Mouse (Mus musculus) urinary bladder, postnatal 25 days (tissue): ENCODE measurements around the gene Abl2.
"Not testable (repeated sequence)": the region's sequence is repeated elsewhere in the genome, so short reads cannot be mapped to it uniquely, and the experiment has no call there.

Experiments used
- DNase-seq: peaks from one replicate; pipeline ENCODE4 v3.0.0; 2022; ENCODE audit warnings: low spot score

The Abl2 gene

DNA sequence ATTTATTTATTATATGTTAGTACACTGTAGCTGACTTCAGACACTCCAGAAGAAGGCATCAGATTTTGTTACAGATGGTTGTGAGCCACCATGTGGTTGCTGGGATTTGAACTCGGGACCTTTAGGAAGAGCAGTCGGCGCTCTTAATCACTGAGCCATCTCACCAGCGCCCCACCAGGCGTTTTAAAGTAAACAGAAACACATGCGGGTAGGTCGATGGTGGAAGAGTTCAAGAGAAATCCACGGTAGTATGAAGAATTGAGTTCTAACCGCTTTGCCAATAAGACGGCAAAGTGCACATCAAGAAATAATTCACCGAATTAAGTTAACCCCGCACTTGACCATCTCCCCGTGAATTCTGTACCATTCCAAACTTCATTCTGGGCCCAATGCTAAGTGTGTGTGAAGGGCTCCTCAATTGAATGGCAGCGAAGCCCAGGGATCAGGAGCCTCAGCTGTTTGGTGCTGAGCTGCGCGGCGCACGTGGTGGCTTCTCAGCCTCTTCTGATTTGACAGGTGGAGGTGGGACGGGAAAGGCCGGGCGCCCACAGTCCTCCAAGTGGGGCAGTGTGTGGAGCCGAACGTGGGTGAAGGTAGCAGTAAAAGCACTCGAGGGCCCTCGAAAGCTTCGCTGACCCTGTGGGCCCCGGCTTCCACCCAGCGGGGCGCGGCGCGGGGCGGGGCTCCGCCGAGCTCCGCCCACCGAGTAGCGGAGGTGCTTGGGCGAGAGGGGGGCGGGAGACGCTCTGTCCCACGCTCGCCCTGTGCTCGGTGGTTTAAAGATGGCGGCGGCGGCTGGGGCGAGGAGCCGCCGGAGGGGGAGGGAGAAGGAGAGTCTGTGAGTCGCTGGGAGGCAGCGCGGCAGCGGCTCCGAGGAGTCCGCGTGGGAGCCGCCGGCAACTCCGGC, at the start of gene Abl2:
TSS of gene Abl2 (plus strand) at position 763 of the 907 bp plus-strand sequence.
- peak; percentile 79 for DNase-seq

DNA sequence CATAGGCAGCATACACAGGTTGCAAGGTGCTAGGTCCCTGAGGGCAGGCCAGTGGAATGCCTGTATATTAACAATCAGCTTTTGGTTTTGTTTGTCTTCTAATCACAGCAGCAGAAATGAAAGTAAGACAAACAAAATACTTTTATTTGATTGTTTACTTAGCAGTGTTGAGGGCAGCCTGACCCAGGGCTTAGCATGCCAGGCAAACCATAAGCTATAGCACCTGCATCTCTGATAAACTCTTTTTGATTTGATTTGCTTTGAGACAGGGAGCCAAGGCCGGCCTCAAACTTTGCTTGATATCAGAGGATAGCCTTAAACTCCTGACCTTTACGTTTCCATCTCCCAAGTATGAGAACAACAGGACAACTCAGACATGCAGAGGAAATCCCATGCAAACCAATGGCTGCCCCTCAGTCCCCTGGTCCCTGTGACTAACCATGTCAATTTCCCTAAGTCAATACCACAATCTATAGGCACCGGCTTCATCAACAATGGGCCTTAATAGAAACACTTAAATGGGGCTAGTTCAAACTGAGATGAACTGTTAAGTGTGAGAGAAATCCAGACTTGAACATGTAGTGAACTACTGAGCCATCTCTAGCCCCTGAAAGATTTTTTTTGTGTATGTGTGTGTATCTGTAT, 38.3 kb upstream of the Abl2 start:
- no peak for DNase-seq

DNA sequence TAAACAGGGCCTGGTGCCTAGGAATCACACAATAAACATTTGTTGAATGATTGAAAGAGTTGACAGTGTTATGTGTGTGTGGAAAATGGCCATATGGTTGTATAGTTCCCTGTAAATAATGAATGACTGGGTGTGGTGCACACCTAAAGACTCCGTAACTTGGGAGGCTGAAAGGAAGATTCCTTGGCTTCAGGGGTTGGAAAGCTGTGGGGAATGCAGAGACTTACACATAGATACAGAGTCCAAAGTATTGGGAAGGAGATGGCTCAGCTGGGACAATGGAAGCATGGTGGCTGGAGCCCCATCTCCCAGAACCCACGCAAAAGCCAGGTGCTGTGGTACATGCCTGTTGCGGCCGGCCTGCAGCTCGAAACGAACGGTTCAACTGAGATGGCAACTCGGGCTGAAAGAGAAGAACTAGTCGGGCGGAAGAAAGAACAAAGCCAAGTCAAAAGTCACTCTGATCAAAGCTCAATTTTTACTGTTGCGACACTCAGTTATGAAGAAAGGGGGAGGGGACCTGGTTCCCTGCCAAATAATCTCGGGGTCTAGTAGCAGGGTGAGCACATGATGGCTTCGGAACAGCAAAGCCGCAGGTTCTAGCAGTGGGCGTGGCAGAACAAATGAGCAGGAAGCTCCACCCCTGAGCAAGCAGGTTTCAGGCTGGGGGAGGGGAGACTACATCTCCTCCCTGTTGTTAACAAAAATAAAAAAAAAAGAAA, 36.6 kb upstream of the Abl2 start:
- DNase-seq: no peak

- DNase-seq: not testable (repeated sequence)
Measured at GRCm38 (mm10) chr1:156523842-156524241, 34.7 kb upstream of the Abl2 start, which contains the start of gene Gm10031. Gm10031 (plus strand) TSS chr1:156524012.

- not testable (repeated sequence) for DNase-seq
Measured at GRCm38 (mm10) chr1:156532476-156533175, 26.0 kb upstream of the Abl2 start.

- no peak for DNase-seq
Measured at GRCm38 (mm10) chr1:156533483-156533882, 25.1 kb upstream of the Abl2 start.

DNA sequence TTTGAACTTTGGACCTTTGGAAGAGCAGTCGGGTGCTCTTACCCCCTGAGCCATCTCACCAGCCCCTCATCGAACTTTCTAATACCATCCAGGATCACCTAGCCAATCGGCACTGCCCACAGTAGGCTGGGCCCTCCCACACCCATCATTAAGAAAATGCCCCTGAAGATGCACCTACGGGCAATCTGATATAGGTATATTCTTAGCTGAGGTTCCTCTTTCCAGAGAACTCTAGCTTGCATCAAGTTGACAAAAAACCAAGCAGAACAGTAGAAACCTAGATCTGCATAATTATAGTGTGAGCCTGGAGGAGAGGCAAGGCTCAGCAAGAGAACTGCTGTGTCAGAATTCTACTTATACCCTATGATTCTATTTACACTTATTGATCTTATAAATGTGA, 24.7 kb upstream of the Abl2 start:
- DNase-seq: no peak

DNA sequence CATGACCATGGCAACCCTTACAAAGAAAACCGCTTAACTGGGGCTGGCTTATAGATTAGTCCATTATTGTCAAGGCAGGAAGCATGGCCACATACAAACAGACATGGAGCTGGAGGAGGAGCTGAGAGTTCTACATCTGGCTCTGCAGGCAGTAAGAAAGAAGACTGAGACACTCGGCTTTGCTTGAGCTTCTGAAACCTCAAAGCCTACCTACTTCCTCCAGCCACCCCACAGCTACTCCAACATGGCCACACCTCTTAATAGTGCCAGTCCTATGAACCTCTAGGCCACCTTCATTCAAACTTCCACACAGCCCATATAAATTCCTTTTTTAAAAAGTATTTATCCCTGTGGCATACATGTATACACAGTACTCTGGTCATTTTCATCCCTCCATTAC, 21.6 kb upstream of the Abl2 start:
- DNase-seq: no peak

- DNase-seq: no peak
Measured at GRCm38 (mm10) chr1:156537701-156538100, 20.9 kb upstream of the Abl2 start.

- no peak for DNase-seq
Measured at GRCm38 (mm10) chr1:156538382-156538781, 20.2 kb upstream of the Abl2 start.

DNA sequence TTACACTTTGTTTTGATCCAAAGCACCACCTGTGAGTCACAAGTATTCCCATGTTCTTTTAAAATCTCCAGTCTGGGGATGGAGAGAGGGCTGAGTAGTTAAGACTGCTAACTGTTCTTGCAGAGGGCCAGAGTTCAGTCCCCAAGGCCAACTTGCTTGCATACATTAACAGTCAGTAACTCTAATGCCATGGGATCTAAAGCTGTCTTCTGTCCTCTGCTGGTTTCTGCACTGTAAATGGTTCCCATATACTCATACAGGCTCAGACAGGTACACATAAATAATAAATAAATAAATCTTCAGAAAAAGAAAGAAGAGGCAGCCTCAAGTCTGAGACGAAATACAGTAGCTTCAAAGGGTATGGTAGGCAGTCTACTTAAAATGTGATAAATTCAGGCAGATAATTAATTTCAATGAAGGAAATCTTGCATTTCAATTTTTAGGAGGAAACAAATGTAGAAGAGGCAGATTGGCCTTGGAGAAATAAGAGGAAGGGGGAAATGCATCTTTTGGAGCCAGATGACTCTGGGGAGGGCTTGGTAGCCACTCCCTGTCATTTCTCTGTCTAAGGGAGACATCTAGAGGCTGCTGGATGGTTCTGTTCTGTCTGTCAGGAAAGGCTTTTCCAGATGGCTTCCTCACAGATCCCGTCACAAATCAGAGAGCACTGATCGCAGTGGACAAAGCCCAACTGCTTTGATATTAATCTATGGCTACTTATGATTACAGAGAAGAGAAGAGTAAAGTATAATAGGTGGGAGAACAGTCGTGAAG, 18.6 kb upstream of the Abl2 start:
- DNase-seq: no peak

GRCm38 (mm10) chr1:156543999-156544398, 14.6 kb upstream of the Abl2 start:
- DNase-seq: no peak

- DNase-seq: peak; percentile 48
Measured at GRCm38 (mm10) chr1:156558950-156559640, 509 bp downstream of the Abl2 start.

GRCm38 (mm10) chr1:156559641-156560020, 1.0 kb downstream of the Abl2 start:
- DNase-seq: no peak

- DNase-seq: no peak
Measured at GRCm38 (mm10) chr1:156560500-156560899, 1.9 kb downstream of the Abl2 start.

GRCm38 (mm10) chr1:156565328-156565727, 6.7 kb downstream of the Abl2 start:
- DNase-seq: no peak

DNA sequence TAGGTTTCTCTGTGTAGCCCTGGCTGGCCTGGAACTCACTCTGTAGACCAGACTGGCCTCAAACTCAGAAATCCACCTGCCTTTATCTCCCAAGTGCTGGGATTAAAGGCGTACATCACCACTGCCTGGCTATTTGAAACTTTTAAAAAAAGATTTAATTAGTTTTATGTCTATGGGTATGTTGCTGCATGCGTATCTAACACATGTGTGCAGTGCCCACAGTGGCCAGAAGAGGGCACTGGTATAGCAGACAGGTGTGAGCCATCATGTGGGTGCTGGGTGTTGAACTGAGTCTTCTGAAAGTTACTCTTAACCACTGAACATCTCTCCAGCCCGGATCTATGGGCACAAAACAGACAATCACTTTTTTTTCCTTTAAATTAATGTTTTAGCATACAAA, 7.5 kb downstream of the Abl2 start:
- no peak for DNase-seq

DNA sequence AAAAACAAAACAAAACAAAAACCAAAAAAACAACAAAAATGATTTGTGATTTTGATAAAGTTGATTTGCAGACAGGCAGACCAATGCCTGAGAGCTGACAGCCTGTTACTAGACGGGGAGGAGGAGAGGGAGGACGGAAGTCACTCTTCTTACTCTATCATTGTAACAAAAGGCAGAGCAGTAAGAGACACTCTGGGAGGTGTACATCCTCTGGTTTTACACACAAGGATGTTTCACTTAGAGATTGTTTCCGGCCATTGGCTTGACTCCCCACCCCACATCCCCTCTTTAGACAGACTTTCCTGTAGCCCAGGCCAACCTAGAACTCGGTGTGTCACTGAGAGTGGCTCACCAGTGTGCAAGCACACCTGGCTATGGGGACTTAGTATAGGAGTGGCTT, 11.0 kb downstream of the Abl2 start:
- no peak for DNase-seq

- DNase-seq: no peak
Measured at GRCm38 (mm10) chr1:156572952-156573351, 14.4 kb downstream of the Abl2 start.

GRCm38 (mm10) chr1:156581149-156581548, 22.6 kb downstream of the Abl2 start:
- DNase-seq: no peak

GRCm38 (mm10) chr1:156584175-156584574, 25.6 kb downstream of the Abl2 start:
- DNase-seq: no peak
